Mouse (Mus musculus) lung, postnatal 0 days (tissue): Measurements from ENCODE around the gene Lmna. TPM values are rescaled to one million over a fixed set of nuclear protein-coding genes. Genes with fewer than 3 reads are reported as not detected.
A peak's percentile ranks its signal among the peaks of the same experiment; 100 is the strongest.

Experiments used
- ATAC-seq: fragments of 200-750 bp; cut with Nextera tagmentation; 2 replicates; pipeline ENCODE4 v1.8.0; 2017; ENCODE audit warnings: moderate library complexity
- DNase-seq: peaks from one replicate; pipeline ENCODE4 v3.0.0-alpha.2; 2016; ENCODE audit warnings: low spot score
- H3K27ac ChIP-seq: fragments of 300-500 bp; sonication (generic); 2 replicates; pipeline ENCODE4 v1.5.1; 2014; ENCODE audit warnings: antibody characterized with exemption, mild to moderate bottlenecking, low read length, mixed read lengths
- H3K27me3 ChIP-seq: fragments of 300-500 bp; sonication (generic); replicated peaks from 2 replicates; pipeline ENCODE4 v1.6.1; 2014; ENCODE audit warnings: low read length, mixed read lengths; ENCODE audit not compliant: insufficient read depth
- H3K36me3 ChIP-seq: fragments of 300-500 bp; sonication (generic); 2 replicates; pipeline ENCODE4 v1.6.1; 2014; ENCODE audit warnings: low read length, mixed read lengths; ENCODE audit not compliant: insufficient read depth
- H3K4me1 ChIP-seq: fragments of 300-500 bp; sonication (generic); 2 replicates; pipeline ENCODE4 v1.6.1; 2014; ENCODE audit warnings: antibody characterized with exemption, low read depth, low read length, mixed read lengths; ENCODE audit not compliant: insufficient read depth
- H3K4me2 ChIP-seq: fragments of 300-500 bp; sonication (generic); replicated peaks from 2 replicates; pipeline ENCODE4 v1.6.1; 2014; ENCODE audit warnings: low read depth, mild to moderate bottlenecking, low read length, moderate library complexity, mixed read lengths
- H3K4me3 ChIP-seq: fragments of 300-500 bp; sonication (generic); 2 replicates; pipeline ENCODE4 v1.5.1; 2014; ENCODE audit warnings: low read depth, low read length
- H3K9ac ChIP-seq: fragments of 300-500 bp; sonication (generic); replicated peaks from 2 replicates; pipeline ENCODE4 v1.6.1; 2014; ENCODE audit warnings: low read depth, mild to moderate bottlenecking
- H3K9me3 ChIP-seq: fragments of 300-500 bp; sonication (generic); 2 replicates; pipeline ENCODE4 v1.6.1; 2016; ENCODE audit warnings: low read length, mixed read lengths
- CTCF ChIP-seq: IDR thresholded peaks from 2 replicates; pipeline ENCODE4 v1.5.1; 2016; ENCODE audit warnings: antibody characterized with exemption, mild to moderate bottlenecking
- EP300 ChIP-seq: IDR thresholded peaks from 2 replicates; pipeline ENCODE4 v1.6.1; 2016; ENCODE audit warnings: antibody characterized with exemption, mild to moderate bottlenecking, control low read depth
- WGBS: fragments of 180-500 bp; shearing (Covaris S2); extraction: QIAGEN DNeasy Blood & Tissue Kit; methylation state at CpG from one replicate; pipeline ENCODE4 v1.1.7; 2014; 5-methylcytosine and 5-hydroxymethylcytosine counted together
- polyA plus RNA-seq: library from polyadenylated mRNA; unstranded; fragments of >200 nt; fragmentation: Nextera tagmentation; extraction: Ambion mirVana; gene quantifications from 2 replicates; pipeline ENCODE4 v1.2.1, GENCODE M21; 2015

Gene Lmna
- polyA plus RNA-seq, 1 experiment from 2014 or later, result 216 TPM

DNA sequence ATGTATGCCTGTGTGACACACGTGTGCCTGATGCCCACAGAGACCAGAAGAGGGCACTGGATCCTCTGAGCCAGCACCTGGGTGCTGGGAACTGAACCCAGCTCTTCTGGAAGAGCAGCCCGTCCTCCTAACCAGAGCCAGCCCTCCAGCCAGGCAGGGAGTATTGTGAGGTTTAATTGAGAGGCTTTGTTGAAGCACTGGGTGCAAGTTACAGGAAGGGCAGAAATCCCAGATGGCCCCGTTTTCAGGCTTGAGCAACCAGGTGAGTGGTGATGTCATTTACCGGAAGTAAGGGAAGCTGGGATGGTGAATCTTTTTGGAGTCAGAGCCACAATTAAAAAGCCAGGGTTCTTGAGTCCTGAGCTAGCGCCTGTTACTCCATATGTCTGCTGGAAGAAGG is 15.3 kb upstream of the Lmna start:
- DNase-seq (no peak), ATAC-seq (no peak)
- Histone ChIP-seq H3K9me3 (no peaks in the 10 kb centered on the region), H3K4me3 (no peak overlapping the region), H3K4me1 (peaks cover 7% of the 10 kb centered on the region; the same call in 1 of the 2 replicates), H3K4me2 (no peak overlapping the region), H3K36me3 (no peaks in the 10 kb centered on the region), H3K9ac (no peak overlapping the region), H3K27me3 (no peaks in the 10 kb centered on the region), H3K27ac (no peak overlapping the region)
- 92% methylated on average over 5 of the region's 5 CpGs for WGBS
- TF ChIP-seq CTCF (no peak), EP300 (no peak)

- no peak overlapping the region for H3K9ac ChIP-seq
- ATAC-seq, result no peak
- no peak for DNase-seq
- no peak overlapping the region for H3K4me3 ChIP-seq
- no peaks in the 10 kb centered on the region for H3K36me3 ChIP-seq
- H3K9me3 ChIP-seq, result no peaks in the 10 kb centered on the region
- WGBS, result 73% methylated on average over 8 of the region's 8 CpGs
- no peaks in the 10 kb centered on the region for H3K27me3 ChIP-seq
- TF ChIP-seq CTCF (no peak), EP300 (no peak)
- H3K4me1 ChIP-seq, result no peaks in the 10 kb centered on the region
- H3K27ac ChIP-seq, result no peak overlapping the region
- H3K4me2 ChIP-seq, result no peak overlapping the region
Measured at GRCm38 (mm10) chr3:88523027-88523426, 13.3 kb upstream of the Lmna start.

- no peaks in the 10 kb centered on the region for H3K4me1 ChIP-seq
- no peak overlapping the region for H3K9ac ChIP-seq
- WGBS, result 19% methylated on average over 9 of the region's 9 CpGs
- H3K4me2 ChIP-seq, result no peak overlapping the region
- DNase-seq (peak; percentile 90), ATAC-seq (peak; percentile 59)
- H3K4me3 ChIP-seq, result no peak overlapping the region
- no peaks in the 10 kb centered on the region for H3K36me3 ChIP-seq
- H3K27me3 ChIP-seq, result no peaks in the 10 kb centered on the region
- TF ChIP-seq CTCF (peak; percentile 97), EP300 (no peak)
- no peaks in the 10 kb centered on the region for H3K9me3 ChIP-seq
- no peak overlapping the region for H3K27ac ChIP-seq
Measured at GRCm38 (mm10) chr3:88521803-88522331, 12.1 kb upstream of the Lmna start.

GRCm38 (mm10) chr3:88521156-88521555 is 11.4 kb upstream of the Lmna start:
- Histone ChIP-seq H3K36me3 (no peaks in the 10 kb centered on the region), H3K27ac (no peak overlapping the region), H3K27me3 (no peaks in the 10 kb centered on the region), H3K4me3 (no peak overlapping the region), H3K9me3 (no peaks in the 10 kb centered on the region), H3K9ac (no peak overlapping the region), H3K4me1 (no peaks in the 10 kb centered on the region), H3K4me2 (no peak overlapping the region)
- WGBS, result 91% methylated on average over 6 of the region's 6 CpGs
- DNase-seq (no peak), ATAC-seq (no peak)
- TF ChIP-seq EP300 (no peak), CTCF (no peak)

GRCm38 (mm10) chr3:88520078-88520477 is 10.3 kb upstream of the Lmna start:
- no peak for ATAC-seq
- no peaks in the 10 kb centered on the region for H3K9me3 ChIP-seq
- TF ChIP-seq CTCF (no peak), EP300 (no peak)
- no peak overlapping the region for H3K27ac ChIP-seq
- H3K4me2 ChIP-seq, result no peak overlapping the region
- 70% methylated on average over 2 of the region's 2 CpGs for WGBS
- no peaks in the 10 kb centered on the region for H3K27me3 ChIP-seq
- no peaks in the 10 kb centered on the region for H3K36me3 ChIP-seq
- DNase-seq, result no peak
- no peak overlapping the region for H3K9ac ChIP-seq
- no peaks in the 10 kb centered on the region; the same call in 1 of the 2 replicates for H3K4me1 ChIP-seq
- no peak overlapping the region for H3K4me3 ChIP-seq

DNA sequence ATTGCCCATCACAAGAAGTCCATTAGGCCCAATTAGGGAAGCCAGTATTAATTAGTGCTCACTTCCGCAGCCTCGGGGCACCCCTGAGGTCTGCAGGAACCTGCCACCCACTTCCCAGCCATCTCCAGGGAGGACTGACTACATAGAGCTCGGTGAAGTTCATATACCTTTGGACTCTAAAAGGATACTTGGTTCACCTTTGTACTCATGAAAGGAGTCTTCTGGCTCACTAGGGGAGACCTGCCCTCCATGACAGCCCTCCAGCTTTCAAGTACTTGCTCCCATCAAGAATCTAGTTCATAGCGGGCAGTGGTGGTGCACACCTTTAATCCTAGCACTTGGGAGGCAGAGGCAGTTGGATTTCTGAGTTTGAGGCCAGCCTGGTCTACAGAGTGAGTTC is 8.7 kb upstream of the Lmna start:
- Histone ChIP-seq H3K9me3 (no peaks in the 10 kb centered on the region), H3K4me3 (no peak overlapping the region), H3K4me2 (no peak overlapping the region), H3K27me3 (no peaks in the 10 kb centered on the region), H3K36me3 (no peaks in the 10 kb centered on the region), H3K4me1 (peaks cover 13% of the 10 kb centered on the region), H3K27ac (no peak overlapping the region), H3K9ac (no peak overlapping the region)
- TF ChIP-seq EP300 (no peak), CTCF (no peak)
- ATAC-seq, result no peak
- DNase-seq, result no peak
- 91% methylated on average over 4 of the region's 4 CpGs for WGBS

- ATAC-seq (no peak), DNase-seq (no peak)
- Histone ChIP-seq H3K27ac (no peak overlapping the region), H3K4me1 (peaks cover 21% of the 10 kb centered on the region), H3K27me3 (no peaks in the 10 kb centered on the region), H3K4me2 (no peak overlapping the region), H3K36me3 (no peaks in the 10 kb centered on the region), H3K4me3 (no peak overlapping the region), H3K9ac (no peak overlapping the region), H3K9me3 (no peaks in the 10 kb centered on the region)
- TF ChIP-seq CTCF, result no peak
- no peak for TF ChIP-seq EP300
- WGBS, result 83% methylated on average over 2 of the region's 2 CpGs
Measured at GRCm38 (mm10) chr3:88516407-88516806, 6.7 kb upstream of the Lmna start.
